Mouse (Mus musculus): Measurements from ENCODE around the gene Thyn1. TPM values are rescaled to one million over a fixed set of nuclear protein-coding genes. Genes with fewer than 3 reads are reported as not detected.

Thyn1 gene
- polyA plus RNA-seq, 1 experiment from 2014 or later: 173 TPM

Other genes starting within 250 kb of the Thyn1 start
- 5.7 and 7.3 TPM in 2 replicates for gene Glb1l2, start 193.2 kb upstream of the Thyn1 start, polyA plus RNA-seq (2016; fragmentation: Nextera tagmentation; extraction: Ambion mirVana)
- not detected in 2 replicates for gene Glb1l3, start 138.8 kb upstream of the Thyn1 start, polyA plus RNA-seq (2016; fragmentation: Nextera tagmentation; extraction: Ambion mirVana)
- not detected in 2 replicates for gene Gm1110, start 76.6 kb upstream of the Thyn1 start, polyA plus RNA-seq (2016; fragmentation: Nextera tagmentation; extraction: Ambion mirVana)
- gene Acad8, start 144 bp upstream of the Thyn1 start, polyA plus RNA-seq (2016; fragmentation: Nextera tagmentation; extraction: Ambion mirVana): 44.2 and 46.8 TPM in 2 replicates
- 35.8 and 36.2 TPM in 2 replicates for gene Vps26b, start 30.4 kb downstream of the Thyn1 start, polyA plus RNA-seq (2016; fragmentation: Nextera tagmentation; extraction: Ambion mirVana)
- gene Ncapd3, start 30.5 kb downstream of the Thyn1 start, polyA plus RNA-seq (2016; fragmentation: Nextera tagmentation; extraction: Ambion mirVana): 38.7 and 40.7 TPM in 2 replicates
- 146 and 150 TPM in 2 replicates for gene Jam3, start 155.7 kb downstream of the Thyn1 start, polyA plus RNA-seq (2016; fragmentation: Nextera tagmentation; extraction: Ambion mirVana)

Measured in forebrain, embryonic 10.5 days (tissue).